Mouse (Mus musculus) inflammation-experienced regulatory T-cells, adult 6 months (primary cell): ENCODE measurements around the gene Otulin. TPM values are rescaled to one million over a fixed set of nuclear protein-coding genes. Genes with fewer than 3 reads are reported as not detected.

Experiments used
- ATAC-seq: one replicate; pipeline ENCODE4 v1.8.0; 2017
- polyA plus RNA-seq, 3 experiments: library from polyadenylated mRNA; unstranded; fragments of 100-300 nt; shearing (Covaris generic); gene quantifications; one replicate each; pipeline ENCODE4 v1.2.1; 2017

Otulin gene
- polyA plus RNA-seq, 3 experiments from 2014 or later, result 10.4 to 14.3 (median 12.3) TPM

GRCm38 (mm10) chr15:27500390-27500789 is 130.1 kb downstream of the Otulin start:
- ATAC-seq, result no peak

GRCm38 (mm10) chr15:27498078-27498477 is 132.4 kb downstream of the Otulin start:
- no peak for ATAC-seq

GRCm38 (mm10) chr15:27497300-27497997 is 133.0 kb downstream of the Otulin start:
- ATAC-seq, result no peak

- no peak for ATAC-seq
These were observed 133.7 kb downstream of the Otulin start for GRCm38 (mm10) chr15:27496596-27497299.

- ATAC-seq, result no peak
These were observed 134.5 kb downstream of the Otulin start for GRCm38 (mm10) chr15:27495981-27496401.

GRCm38 (mm10) chr15:27493516-27493915 is 137.0 kb downstream of the Otulin start:
- ATAC-seq, result no peak

- no peak for ATAC-seq
These were observed 137.8 kb downstream of the Otulin start for GRCm38 (mm10) chr15:27492734-27493133.

Other genes with a start within 250 kb of the Otulin start
- gene Ank, start 164.0 kb downstream of the Otulin start, polyA plus RNA-seq, result 10 to 100 TPM; 12.4 to 20.7 (median 19.4) TPM
- 100 to 1,000 TPM; 136 to 203 (median 170) TPM for gene Otulinl, start 50.9 kb upstream of the Otulin start, polyA plus RNA-seq